Mouse (Mus musculus) brain, embryonic 14.5 days (tissue): ENCODE measurements at regions not wholly inside any gene's neighbourhood (a gene's known extent, or its start where the extent isn't known, plus 50 kb on each side); places are given as distances from the start of the nearest gene placed in this dataset.
"Not testable (repeated sequence)": the region's sequence is repeated elsewhere in the genome, so short reads cannot be mapped to it uniquely, and the experiment has no call there.

Experiments used
- DNase-seq: peaks from one replicate; pipeline ENCODE4 v3.0.0-alpha.2; 2011; ENCODE audit warnings: low read depth
- CTCF ChIP-seq: fragments of 200-500 bp; IDR thresholded peaks from 2 replicates; pipeline ENCODE4 v1.5.1; 2012; ENCODE audit warnings: inconsistent platforms, mild to moderate bottlenecking, moderate library complexity, borderline replicate concordance; ENCODE audit not compliant: insufficient read depth, insufficient read length; ENCODE audit errors: extremely low read depth
- POLR2A ChIP-seq: fragments of 200-500 bp; IDR thresholded peaks from 2 replicates; pipeline ENCODE4 v1.6.1; 2012; ENCODE audit warnings: mild to moderate bottlenecking, inconsistent platforms, borderline replicate concordance; ENCODE audit not compliant: poor library complexity, insufficient read depth, insufficient read length, severe bottlenecking; ENCODE audit errors: extremely low read depth

DNA sequence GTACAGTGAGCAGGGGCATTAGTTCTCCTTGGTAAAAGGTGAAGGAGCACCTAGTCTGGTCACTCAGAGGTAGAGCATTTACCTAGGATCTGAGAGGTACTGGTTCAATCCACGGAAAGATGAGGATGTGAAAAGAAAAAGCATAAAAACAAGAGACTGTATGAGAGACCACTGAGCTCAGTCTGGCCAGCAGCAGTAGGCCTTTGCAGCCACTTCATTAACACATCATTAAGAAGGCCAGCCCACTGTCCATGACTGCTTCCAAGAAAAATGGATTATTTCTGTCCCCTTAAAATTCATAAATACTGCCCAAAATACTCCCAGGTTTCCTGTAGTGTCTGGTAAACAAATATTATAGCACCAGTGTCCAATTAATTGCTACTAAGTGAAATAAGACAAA lies 499.3 kb upstream of the 4930578C19Rik start:
- TF ChIP-seq POLR2A (no peak), CTCF (no peak)
- no peak for DNase-seq

DNA sequence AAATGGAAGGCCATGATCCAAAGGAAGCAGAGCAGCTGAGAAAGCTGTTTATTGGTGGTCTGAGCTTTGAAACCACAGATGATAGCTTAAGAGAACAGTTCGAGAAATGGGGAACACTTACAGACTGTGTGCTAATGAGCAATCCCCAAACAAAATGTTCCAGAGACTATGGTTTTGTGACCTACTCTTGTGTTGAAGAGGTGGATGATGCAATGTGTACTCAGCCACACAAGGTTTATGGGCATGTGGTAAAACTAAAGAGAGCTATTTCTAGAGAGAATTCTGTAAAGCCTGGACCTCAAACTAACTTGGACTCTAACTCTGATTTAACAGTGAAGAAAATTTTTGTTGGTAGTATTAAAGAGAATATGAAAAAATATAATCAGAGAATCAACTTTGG lies 481.4 kb upstream of the 4930578C19Rik start:
- no peak for TF ChIP-seq CTCF
- no peak for TF ChIP-seq POLR2A
- no peak for DNase-seq

DNA sequence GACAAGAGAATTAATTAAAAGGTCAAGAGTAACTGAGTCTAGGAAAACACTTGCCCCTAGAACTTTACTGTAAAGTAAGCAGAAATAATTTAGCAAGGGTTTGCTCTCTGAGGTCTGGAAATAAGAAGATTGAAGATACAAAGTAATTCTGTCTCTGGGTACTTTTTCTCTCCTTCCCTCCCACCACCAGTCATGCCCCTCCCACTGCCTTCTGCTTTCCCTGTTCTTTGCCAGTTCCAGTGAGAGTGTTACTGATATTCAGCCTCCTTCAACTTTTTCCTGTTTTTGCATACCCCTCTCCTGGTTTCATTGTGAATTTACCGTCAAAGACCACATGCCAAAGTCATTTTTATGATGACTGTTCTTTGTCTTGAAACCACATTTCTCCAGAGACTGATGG lies 472.1 kb upstream of the 4930578C19Rik start:
- TF ChIP-seq CTCF: no peak
- no peak for TF ChIP-seq POLR2A
- no peak for DNase-seq

DNA sequence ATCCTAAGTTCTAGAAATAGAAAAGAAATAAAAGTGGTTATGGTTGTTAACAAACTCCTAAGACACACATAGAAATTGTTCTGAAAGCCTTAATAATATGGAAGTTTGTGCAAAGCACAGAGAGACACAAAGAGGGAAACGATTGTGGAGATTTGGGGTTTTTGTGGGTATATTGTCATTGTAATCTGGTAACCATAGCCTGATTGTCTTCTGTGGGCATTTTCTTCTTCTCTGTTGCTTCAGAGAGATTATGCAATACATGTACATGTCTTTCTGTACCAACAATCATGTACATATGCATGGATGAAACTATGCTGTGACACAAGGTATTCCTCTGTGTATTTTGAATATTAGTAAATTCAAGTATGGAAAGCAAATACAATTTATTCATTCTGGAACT lies 461.9 kb upstream of the 4930578C19Rik start:
- TF ChIP-seq CTCF (no peak), POLR2A (no peak)

DNA sequence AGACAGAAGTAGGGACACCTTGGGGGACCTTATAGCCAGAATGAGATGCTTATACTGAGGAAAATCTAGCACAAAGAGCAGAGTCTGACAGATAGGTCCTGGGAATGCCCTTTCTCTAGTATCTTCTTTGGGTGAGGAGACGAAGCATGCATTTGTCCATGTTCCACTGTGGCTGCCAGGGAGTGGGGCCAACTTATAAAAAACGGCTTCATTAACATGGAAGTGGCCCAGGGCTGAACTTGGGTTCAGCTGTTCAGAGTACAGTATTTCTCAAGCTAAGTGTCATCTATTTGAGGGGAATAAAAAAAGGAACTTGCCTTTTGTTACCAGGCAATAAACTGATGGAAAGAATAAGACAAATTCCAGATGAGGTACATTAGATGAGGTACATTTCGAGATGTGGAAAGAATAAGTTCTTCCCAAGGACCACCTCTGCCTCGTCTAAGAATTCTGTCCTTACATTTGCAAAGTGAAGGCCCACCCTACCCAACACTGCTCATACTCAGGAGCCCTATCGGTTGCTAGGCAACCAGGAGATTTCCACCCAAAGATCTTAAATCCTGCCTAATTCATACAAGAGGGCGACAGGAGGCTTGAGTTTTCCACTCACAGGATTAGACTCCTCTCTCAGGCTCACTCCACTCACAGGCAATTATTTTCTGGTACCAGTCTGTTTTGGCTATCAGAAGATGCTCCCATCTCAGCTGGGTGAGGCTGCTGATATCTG lies 460.3 kb upstream of the 4930578C19Rik start:
- no peak for TF ChIP-seq CTCF
- no peak for TF ChIP-seq POLR2A
- DNase-seq: peak; percentile 12

More for the DNA sequence above, 461.9 kb upstream of the 4930578C19Rik start:
- DNase-seq: no peak

DNA sequence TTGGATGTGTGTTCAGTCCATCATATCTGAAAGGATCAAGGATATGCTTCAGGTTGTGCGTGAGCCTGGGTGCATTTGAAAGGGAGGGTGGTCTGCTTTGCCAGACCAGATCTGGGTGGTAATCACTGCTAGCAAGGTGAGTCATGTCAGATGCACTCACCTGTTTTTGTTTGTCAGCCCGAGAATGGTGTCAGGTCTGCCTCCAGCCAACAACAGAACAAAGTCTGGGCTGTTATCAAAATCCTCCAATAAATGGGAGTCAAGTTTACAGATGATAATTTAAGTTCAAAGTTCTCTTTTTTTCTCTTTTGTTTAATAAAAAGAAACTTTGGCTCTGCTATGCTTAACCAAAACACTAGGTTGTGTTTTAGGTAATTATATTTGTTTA lies 421.6 kb upstream of the 4930578C19Rik start:
- TF ChIP-seq POLR2A: no peak
- TF ChIP-seq CTCF: no peak

DNA sequence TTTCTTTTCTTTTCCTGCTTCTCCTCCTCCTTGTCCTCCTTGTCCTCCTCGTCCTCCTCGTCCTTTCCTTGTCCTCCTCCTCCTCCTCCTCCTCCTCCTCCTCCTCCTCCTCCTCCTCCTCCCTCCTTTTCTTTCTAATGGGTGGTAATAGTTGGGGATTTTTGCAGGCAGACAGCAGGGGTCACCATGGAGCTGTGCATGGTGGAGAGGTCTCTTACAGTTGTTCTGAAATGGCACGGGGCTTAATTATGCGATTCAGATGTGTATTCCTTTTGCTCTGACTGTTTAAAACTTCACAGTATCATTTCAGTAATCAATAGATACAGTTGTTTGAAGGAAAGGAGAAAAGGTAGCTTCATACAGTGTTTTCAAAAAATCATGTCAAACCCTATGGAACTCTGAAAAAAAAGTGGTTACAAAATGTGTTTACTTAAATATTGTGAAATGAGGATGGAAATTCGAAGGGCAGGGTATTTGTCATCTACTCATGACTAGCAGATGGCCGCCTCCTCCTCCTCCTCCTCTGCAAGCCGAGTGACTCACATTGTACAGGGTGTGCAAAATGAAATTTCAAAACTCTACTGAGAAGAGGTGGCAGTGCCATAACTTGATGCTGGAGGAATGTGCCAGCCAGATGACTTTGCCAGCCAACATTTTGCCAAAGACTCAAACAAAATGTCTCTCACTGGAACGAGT lies 421.0 kb upstream of the 4930578C19Rik start:
- no peak for DNase-seq
- TF ChIP-seq CTCF: peak; percentile 15; the same call in 1 of the 2 replicates
- no peak for TF ChIP-seq POLR2A

More for the DNA sequence above, 421.6 kb upstream of the 4930578C19Rik start:
- DNase-seq: no peak

DNA sequence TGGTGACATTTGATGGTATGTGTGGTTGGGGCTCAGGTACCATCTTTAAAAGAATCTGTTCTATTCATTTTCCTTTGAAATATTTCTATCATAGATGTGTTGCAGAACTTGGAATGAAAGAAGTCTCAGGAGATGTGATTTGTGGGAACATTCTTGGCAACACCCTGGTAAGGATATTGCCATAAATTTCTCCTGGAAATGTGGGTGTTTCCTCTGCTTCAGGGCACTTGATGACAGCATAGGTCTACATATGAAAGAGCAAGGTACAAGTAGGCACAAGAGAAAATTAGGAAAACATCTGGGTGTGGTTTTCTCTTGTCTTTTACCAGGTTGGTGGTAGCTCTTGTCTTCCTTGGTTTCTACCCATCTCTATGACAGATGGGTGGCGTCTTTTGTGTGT lies 414.5 kb upstream of the 4930578C19Rik start:
- no peak for DNase-seq
- TF ChIP-seq POLR2A (no peak), CTCF (no peak)

DNA sequence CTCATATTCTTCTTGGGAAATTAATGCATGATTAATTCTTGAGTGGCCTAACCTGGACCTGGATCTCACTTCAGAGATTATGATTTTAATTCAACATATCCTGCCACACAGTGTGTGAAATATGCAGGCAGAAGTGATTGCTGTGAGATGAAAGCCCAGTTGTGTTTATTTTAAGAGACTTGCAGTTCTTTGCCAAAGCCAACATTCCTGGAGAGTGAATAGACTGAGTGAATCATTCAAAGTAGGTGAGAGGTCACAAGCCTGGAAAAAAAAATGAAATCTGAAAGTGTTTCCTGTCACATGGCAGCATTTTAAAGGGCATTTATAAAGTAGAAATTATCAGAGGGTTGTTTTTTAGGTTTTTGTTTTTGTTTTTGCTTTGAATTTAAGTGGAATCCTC lies 412.9 kb upstream of the 4930578C19Rik start:
- TF ChIP-seq CTCF (no peak), POLR2A (no peak)
- peak; percentile 24 for DNase-seq

DNA sequence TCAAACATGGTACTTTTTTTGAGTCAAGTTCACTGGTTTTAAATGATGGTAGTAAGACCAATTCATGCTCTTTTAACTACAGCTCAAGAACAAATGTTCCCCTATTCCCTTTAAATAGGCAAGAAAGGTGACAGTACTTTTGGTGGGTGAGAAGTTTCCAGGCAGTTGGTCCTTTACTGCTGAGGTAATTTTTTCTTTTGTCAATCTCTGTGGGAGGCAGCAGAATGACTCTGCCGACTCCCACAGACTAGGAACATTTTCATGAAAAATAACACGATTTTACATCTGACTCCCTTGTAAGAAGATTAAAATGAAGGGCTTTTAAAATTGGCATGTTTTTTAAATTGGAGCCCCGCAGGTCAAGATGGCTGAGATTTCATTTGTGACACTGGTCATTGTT lies 377.5 kb upstream of the 4930578C19Rik start:
- no peak for TF ChIP-seq POLR2A
- TF ChIP-seq CTCF: no peak
- DNase-seq: no peak

DNA sequence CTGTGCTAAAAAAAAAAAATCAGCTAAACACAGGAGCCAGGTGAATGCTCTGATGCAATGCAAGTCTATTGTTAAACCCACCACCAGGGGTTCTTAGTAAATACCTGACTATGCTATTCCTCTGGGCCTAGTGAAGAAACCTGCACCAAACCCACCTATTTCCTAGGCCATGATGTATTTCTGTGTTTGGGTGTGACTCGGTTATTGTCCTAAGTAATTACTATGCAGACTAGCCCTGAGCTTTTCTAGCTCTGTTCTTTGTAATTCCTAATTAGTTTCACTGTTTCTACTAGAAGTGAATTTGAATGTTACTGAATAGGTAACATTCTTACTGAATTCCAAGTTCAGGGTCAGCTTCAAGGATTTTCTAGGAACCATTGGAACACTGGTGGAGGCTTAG lies 363.8 kb upstream of the 4930578C19Rik start:
- not testable (repeated sequence) for DNase-seq

DNA sequence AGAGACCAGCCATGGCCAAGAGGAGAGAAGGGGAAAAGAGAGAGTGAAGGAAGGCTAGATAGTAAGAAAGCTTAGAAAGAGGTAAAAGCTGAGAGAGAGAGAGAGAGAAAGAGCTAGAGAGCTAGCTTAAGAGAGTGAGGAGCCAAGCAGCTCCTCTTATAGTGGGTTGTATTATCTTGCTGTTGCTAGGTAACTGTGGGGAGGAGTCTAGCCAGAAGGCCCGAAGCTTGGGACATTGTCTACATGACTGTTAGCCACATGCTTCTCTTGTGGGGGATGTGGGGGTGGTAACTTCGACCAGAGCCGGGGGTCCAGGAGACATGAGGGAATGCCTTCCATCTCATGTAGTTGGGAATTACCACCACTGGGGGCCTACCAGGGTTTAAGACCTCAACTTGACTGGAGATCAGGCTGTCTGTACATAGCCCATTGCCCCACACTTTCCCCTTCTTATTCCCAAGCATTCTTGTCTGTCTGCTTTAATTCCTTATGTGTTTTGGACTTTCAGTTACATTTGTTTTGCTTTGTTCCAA lies 353.3 kb upstream of the 4930578C19Rik start:
- no peak for DNase-seq
- TF ChIP-seq POLR2A (no peak), CTCF (no peak)
